Mouse (Mus musculus) small intestine, adult 10 weeks (tissue): ENCODE data around the gene Elfn2. TPM values are rescaled to one million over a fixed set of nuclear protein-coding genes. Genes with fewer than 3 reads are reported as not detected.

Source experiments
- polyA plus RNA-seq: library from polyadenylated mRNA; stranded (reverse); fragments of 350-450 nt; fragmentation: Illumina TruSeq; extraction: RNeasy Lipid Tissue Mini Kit (QIAGEN cat#74804); gene quantifications from one replicate; pipeline ENCODE4 v1.2.3, GENCODE M21; 2014; ENCODE audit warnings: low replicate concordance

Elfn2 gene
- not detected for polyA plus RNA-seq

DNA sequence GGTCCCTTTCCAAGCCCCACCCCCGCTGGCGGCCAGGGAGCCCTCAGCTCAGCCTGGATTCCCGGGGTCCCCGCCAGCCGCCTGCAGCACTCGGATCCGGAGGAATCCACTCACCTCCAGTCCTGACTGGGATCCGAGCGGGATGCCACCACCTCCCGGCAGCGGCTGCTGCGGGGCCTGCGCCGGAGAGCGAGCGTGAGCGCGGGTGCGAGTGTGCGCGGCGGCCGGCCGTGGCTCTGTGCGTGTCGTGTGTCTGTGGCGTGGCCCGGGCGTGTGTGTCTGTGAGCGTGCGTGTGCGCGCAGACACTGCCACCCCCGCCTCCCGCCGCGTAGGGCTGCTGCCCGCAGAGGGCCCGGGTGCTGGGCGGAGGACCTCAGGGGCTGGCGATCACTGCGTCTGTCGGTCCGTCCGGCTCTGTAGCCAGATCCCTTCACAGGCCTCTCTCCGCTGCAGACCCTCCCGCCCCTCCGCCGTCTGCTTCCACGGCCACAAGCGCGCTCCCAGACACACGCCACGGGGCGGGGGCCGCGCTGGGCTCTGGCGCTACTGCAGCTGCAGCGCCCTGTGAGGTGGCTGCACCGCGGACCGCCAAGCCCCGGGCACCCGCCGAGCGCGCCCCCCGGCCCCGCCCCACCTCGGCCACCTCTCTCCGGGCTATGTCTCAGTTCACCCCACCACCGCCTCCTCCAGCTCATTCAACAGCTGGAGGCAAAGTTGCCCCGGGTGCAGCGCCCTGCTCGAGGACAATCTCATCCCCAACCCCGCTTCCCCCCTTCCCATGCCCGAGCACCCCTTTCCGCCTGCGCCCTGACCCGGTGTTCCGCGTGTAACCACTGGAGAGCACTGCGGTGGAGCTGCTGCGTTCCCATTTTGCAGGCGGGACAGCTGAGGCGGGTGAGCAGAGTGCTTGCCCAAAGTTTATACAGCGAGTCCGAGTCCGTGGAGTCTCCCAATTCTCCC, at the start of gene Elfn2:
TSS of gene Elfn2 (minus strand) at position 482 of the 961 bp plus-strand sequence.

Other genes with a start within 250 kb of the Elfn2 start
- gene Il2rb, start 223.5 kb downstream of the Elfn2 start, polyA plus RNA-seq = 0.93 TPM
- gene C1qtnf6, start 187.4 kb downstream of the Elfn2 start, polyA plus RNA-seq = 0.93 TPM
- gene Sstr3, start 174.1 kb downstream of the Elfn2 start, polyA plus RNA-seq = not detected
- gene Rac2, start 146.0 kb downstream of the Elfn2 start, polyA plus RNA-seq = 1.7 TPM
- gene Cyth4, start 121.7 kb downstream of the Elfn2 start, polyA plus RNA-seq = 1.2 TPM
- gene Mfng, start 54.7 kb upstream of the Elfn2 start, polyA plus RNA-seq = 0.63 TPM
- 0.37 TPM for gene Card10, start 84.3 kb upstream of the Elfn2 start, polyA plus RNA-seq
- gene Cdc42ep1, start 123.9 kb upstream of the Elfn2 start, polyA plus RNA-seq = not detected
- 283 TPM for gene Lgals2, start 136.8 kb upstream of the Elfn2 start, polyA plus RNA-seq
- not detected for gene Gga1, start 158.4 kb upstream of the Elfn2 start, polyA plus RNA-seq
- gene Gm49510, start 180.9 kb upstream of the Elfn2 start, polyA plus RNA-seq = not detected
- 1.9 TPM for gene Sh3bp1, start 181.0 kb upstream of the Elfn2 start, polyA plus RNA-seq
- 0.22 TPM for gene Pdxp, start 195.1 kb upstream of the Elfn2 start, polyA plus RNA-seq
- not detected for gene Lgals1, start 208.0 kb upstream of the Elfn2 start, polyA plus RNA-seq
- 1.3 TPM for gene Nol12, start 216.2 kb upstream of the Elfn2 start, polyA plus RNA-seq
- gene Triobp, start 229.0 kb upstream of the Elfn2 start, polyA plus RNA-seq = 1.0 TPM